Mouse (Mus musculus) E14TG2a.4 (cell line): Measurements from ENCODE around the gene Cfap161.

Experiments used
- CTCF ChIP-seq: conservative IDR thresholded peaks from 2 replicates; pipeline ENCODE4 v1.5.1; 2014; ENCODE audit warnings: low read length
- NANOG ChIP-seq: IDR thresholded peaks from 2 replicates; pipeline ENCODE4 v1.6.1; 2014; ENCODE audit warnings: borderline replicate concordance, low read length, mixed read lengths

GRCm38 (mm10) chr7:83724541-83724940 is 70.1 kb downstream of the Cfap161 start:
- TF ChIP-seq CTCF = no peak
- TF ChIP-seq NANOG = no peak
